Mouse (Mus musculus): ENCODE data around the gene Ccdc85c. TPM values are rescaled to one million over a fixed set of nuclear protein-coding genes. Genes with fewer than 3 reads are reported as not detected.

Gene Ccdc85c
- total and polyA plus RNA-seq, 3 experiments, result 14.0 to 32.4 (median 15.2) TPM

DNA sequence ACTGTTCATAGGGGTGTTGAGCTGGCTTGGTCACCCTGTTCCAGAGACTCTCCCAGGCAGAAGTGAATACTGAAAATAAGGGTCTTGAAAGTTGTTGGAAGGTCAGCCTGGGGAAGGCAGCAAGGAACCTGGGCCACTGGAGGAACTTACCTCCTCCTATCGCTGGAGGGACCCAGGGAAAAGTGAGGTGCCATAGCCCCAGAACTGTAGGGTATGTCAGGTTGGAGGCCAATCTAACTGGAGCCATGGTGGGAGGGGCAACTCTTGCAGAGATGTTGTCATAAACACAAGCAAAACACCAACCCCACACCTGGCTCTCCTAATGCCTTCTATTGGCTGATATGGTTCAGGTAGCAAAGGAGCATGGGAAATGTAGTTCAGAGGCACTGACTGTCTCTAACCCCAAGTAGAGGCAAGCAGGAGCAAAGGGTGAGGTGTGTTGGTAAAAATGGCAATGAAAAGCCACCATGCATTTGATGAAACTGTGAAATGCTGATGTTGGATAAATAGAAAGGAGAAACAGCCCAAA lies 38.1 kb upstream of the Ccdc85c start:
- Histone ChIP-seq H3K9me3 (replicated peaks; ENCODE audit: low read length) (peaks cover 7% of the 10 kb centered on the region), H3K4me2 (ENCODE audit: insufficient read depth, low read depth, poor library complexity, severe bottlenecking) (no peak overlapping the region), H3K36me3 (replicated peaks in 1 of 2; ENCODE audit: control insufficient read depth in 1 of 2, insufficient read depth in 1 of 2, low read length in 1 of 2) (no peaks in the 10 kb centered on the region), H3K27ac (ENCODE audit: insufficient read depth, low read depth) (no peak overlapping the region), H3K4me3 (replicated peaks in 1 of 3; ENCODE audit: low read depth in 2 of 3, low read length in 2 of 3, poor library complexity in 1 of 3) (no peak overlapping the region), H3K4me1 (ENCODE audit: control insufficient read depth in 1 of 2, insufficient read depth in 2 of 2) (peaks cover 0 to 29% of the 10 kb centered on the region in 2 experiments; a peak in 2 of 4 replicates), H3K27me3 (replicated peaks) (peaks cover 35% of the 10 kb centered on the region), H3K79me2 (replicated peaks; ENCODE audit: control insufficient read depth, extremely low read depth, insufficient read depth, poor library complexity, severe bottlenecking) (no peaks in the 10 kb centered on the region), H3K9ac (ENCODE audit: insufficient read depth, low read depth) (no peak overlapping the region)
- no peak for DNase-seq (ENCODE audit: extremely low read depth)
- in situ Hi-C loops (cut with MboI; ENCODE audit: low pct_ligation_motif_present, low pct_unique_long_range_greater_than_20kb, low sequenced_read_pairs) (no loop called here), dilution Hi-C loops (cut with MboI; ENCODE audit: extremely low pct_ligation_motif_present, extremely low pct_unique_long_range_greater_than_20kb, low sequenced_read_pairs) (no loop called here)
- TF ChIP-seq EP300 (IDR thresholded peaks at IDR 0.05; ENCODE audit: low read length), result no peak
- TF ChIP-seq ZKSCAN1 (IDR thresholded peaks at IDR 0.05; ENCODE audit: borderline replicate concordance, low read depth, low read length), result no peak
- no peak for TF ChIP-seq MAX (IDR thresholded peaks at IDR 0.05; ENCODE audit: low read length)
- TF ChIP-seq USF2 (conservative IDR thresholded peaks at IDR 0.05; ENCODE audit: low read depth, low read length), result no peak
- no peak for TF ChIP-seq NELFE (IDR thresholded peaks at IDR 0.05; ENCODE audit: low read depth, low read length)
- no peak for TF ChIP-seq TCF12 (IDR thresholded peaks at IDR 0.05; ENCODE audit: low read depth, low read length)
- no peak for TF ChIP-seq POLR2AphosphoS2 (IDR thresholded peaks at IDR 0.05; ENCODE audit: low read depth, low read length)
- TF ChIP-seq BHLHE40 (IDR thresholded peaks at IDR 0.05; ENCODE audit: low read depth, low read length), result no peak
- no peak for TF ChIP-seq RAD21 (IDR thresholded peaks at IDR 0.05; ENCODE audit: low read depth, low read length)
- TF ChIP-seq CTCF (conservative IDR thresholded peaks at IDR 0.05 in 1 of 2, IDR thresholded peaks at IDR 0.05 in 1 of 2; ENCODE audit: low read depth in 2 of 2, low read length in 2 of 2), result no peak
- TF ChIP-seq TBP (conservative IDR thresholded peaks at IDR 0.05; ENCODE audit: low read depth, low read length), result no peak

DNA sequence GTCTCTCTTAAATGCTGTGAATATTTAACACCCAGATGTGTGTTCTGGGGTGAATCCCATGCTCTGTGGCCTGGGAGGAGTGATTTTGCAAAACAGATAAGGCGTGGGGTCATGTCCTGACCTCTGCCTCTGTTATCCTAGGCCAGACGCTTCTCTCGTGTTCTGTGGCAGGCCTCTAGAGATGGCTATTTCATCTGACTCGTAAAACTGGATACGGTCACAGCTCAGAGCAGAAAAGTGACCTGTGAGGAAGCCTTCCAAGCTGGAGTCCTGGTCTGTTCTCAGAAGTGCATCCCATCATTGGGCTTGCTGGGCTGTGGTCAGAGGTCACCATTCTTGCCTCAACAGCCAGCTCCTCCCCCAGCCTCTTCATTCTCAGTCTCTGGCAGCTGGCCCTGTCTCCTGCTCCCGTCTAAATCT lies 37.2 kb upstream of the Ccdc85c start:
- Histone ChIP-seq H3K79me2 (replicated peaks; ENCODE audit: control insufficient read depth, extremely low read depth, insufficient read depth, poor library complexity, severe bottlenecking) (no peaks in the 10 kb centered on the region), H3K4me1 (ENCODE audit: control insufficient read depth in 1 of 2, insufficient read depth in 2 of 2) (peaks cover 0 to 29% of the 10 kb centered on the region in 2 experiments; a peak in 2 of 4 replicates), H3K9me3 (replicated peaks; ENCODE audit: low read length) (peaks cover 7% of the 10 kb centered on the region), H3K27ac (ENCODE audit: insufficient read depth, low read depth) (no peak overlapping the region), H3K36me3 (replicated peaks in 1 of 2; ENCODE audit: control insufficient read depth in 1 of 2, insufficient read depth in 1 of 2, low read length in 1 of 2) (no peaks in the 10 kb centered on the region), H3K4me3 (replicated peaks in 1 of 3; ENCODE audit: low read depth in 2 of 3, low read length in 2 of 3, poor library complexity in 1 of 3) (no peak overlapping the region), H3K9ac (ENCODE audit: insufficient read depth, low read depth) (no peak overlapping the region), H3K4me2 (ENCODE audit: insufficient read depth, low read depth, poor library complexity, severe bottlenecking) (no peak overlapping the region), H3K27me3 (replicated peaks) (peaks cover 36% of the 10 kb centered on the region)
- TF ChIP-seq TCF12 (IDR thresholded peaks at IDR 0.05; ENCODE audit: low read depth, low read length), result no peak
- TF ChIP-seq USF2 (conservative IDR thresholded peaks at IDR 0.05; ENCODE audit: low read depth, low read length), result no peak
- no peak for TF ChIP-seq MAZ (IDR thresholded peaks at IDR 0.05; ENCODE audit: low read depth, low read length)
- TF ChIP-seq POLR2AphosphoS2 (IDR thresholded peaks at IDR 0.05; ENCODE audit: low read depth, low read length), result no peak
- no peak for TF ChIP-seq CTCF (conservative IDR thresholded peaks at IDR 0.05 in 1 of 2, IDR thresholded peaks at IDR 0.05 in 1 of 2; ENCODE audit: low read depth in 2 of 2, low read length in 2 of 2)
- TF ChIP-seq IRF4 (IDR thresholded peaks at IDR 0.05; ENCODE audit: low read depth, low read length), result no peak
- TF ChIP-seq ELF1 (IDR thresholded peaks at IDR 0.05; ENCODE audit: low read depth, low read length), result no peak
- TF ChIP-seq E2F4 (IDR thresholded peaks at IDR 0.05; ENCODE audit: insufficient replicate concordance, low read depth, low read length), result no peak
- TF ChIP-seq KAT2A (IDR thresholded peaks at IDR 0.05; ENCODE audit: insufficient replicate concordance, low read length), result no peak
- in situ Hi-C loops (cut with MboI; ENCODE audit: low pct_ligation_motif_present, low pct_unique_long_range_greater_than_20kb, low sequenced_read_pairs), result no loop called here
- dilution Hi-C loops (cut with MboI; ENCODE audit: extremely low pct_ligation_motif_present, extremely low pct_unique_long_range_greater_than_20kb, low sequenced_read_pairs), result no loop called here
- no peak for DNase-seq (ENCODE audit: extremely low read depth)

Data from CH12.LX (cell line).